Mouse (Mus musculus) embryonic facial prominence, embryonic 12.5 days (tissue): ENCODE data around the gene Lrrc63. TPM values are rescaled to one million over a fixed set of nuclear protein-coding genes. Genes with fewer than 3 reads are reported as not detected.
A peak's percentile ranks its signal among the peaks of the same experiment; 100 is the strongest.

Experiments used
- ATAC-seq: fragments of 200-750 bp; cut with Nextera tagmentation; 2 replicates; pipeline ENCODE4 v1.8.0; 2017; ENCODE audit not compliant: insufficient number of reproducible peaks, insufficient read depth, low FRiP score, low TSS enrichment
- H3K27ac ChIP-seq: fragments of 300-500 bp; sonication (generic); 2 replicates; pipeline ENCODE4 v1.5.1; 2016; ENCODE audit warnings: mild to moderate bottlenecking
- H3K27me3 ChIP-seq: fragments of 300-500 bp; sonication (generic); 2 replicates; pipeline ENCODE4 v1.6.1; 2016; ENCODE audit warnings: mild to moderate bottlenecking, moderate library complexity
- H3K36me3 ChIP-seq: fragments of 300-500 bp; sonication (generic); 2 replicates; pipeline ENCODE4 v1.6.1; 2016; ENCODE audit warnings: mild to moderate bottlenecking
- H3K4me1 ChIP-seq: fragments of 300-500 bp; sonication (generic); 2 replicates; pipeline ENCODE4 v1.6.1; 2016
- H3K4me2 ChIP-seq: fragments of 300-500 bp; sonication (generic); replicated peaks from 2 replicates; pipeline ENCODE4 v1.6.1; 2016; ENCODE audit warnings: mild to moderate bottlenecking, moderate library complexity
- H3K4me3 ChIP-seq: fragments of 300-500 bp; sonication (generic); 2 replicates; pipeline ENCODE4 v1.5.1; 2016; ENCODE audit warnings: mild to moderate bottlenecking
- H3K9ac ChIP-seq: fragments of 300-500 bp; sonication (generic); 2 replicates; pipeline ENCODE4 v1.6.1; 2016; ENCODE audit warnings: mild to moderate bottlenecking, moderate library complexity
- H3K9me3 ChIP-seq: fragments of 300-500 bp; sonication (generic); 2 replicates; pipeline ENCODE4 v1.6.1; 2016; ENCODE audit warnings: mild to moderate bottlenecking, moderate library complexity
- WGBS: fragments of 180-500 bp; shearing (Covaris S2); methylation state at CpG from one replicate; pipeline ENCODE4 v1.1.7; 2016; 5-methylcytosine and 5-hydroxymethylcytosine counted together
- polyA plus RNA-seq: library from polyadenylated mRNA; unstranded; fragments of >200 nt; fragmentation: Nextera tagmentation; extraction: Ambion mirVana; gene quantifications from 2 replicates; pipeline ENCODE4 v1.2.1, GENCODE M21; 2016

The Lrrc63 gene
- not detected in 2 replicates for polyA plus RNA-seq

GRCm38 (mm10) chr14:75130501-75131318, at the start of gene Lrrc63, which contains the start of gene Lcp1:
Lrrc63 (minus strand) TSS chr14:75130881.
Lcp1 (plus strand) TSS chr14:75131101.
- H3K27ac ChIP-seq = peak within 1 kb of the TSS; percentile 30
- no peaks in the 10 kb centered on the region for H3K27me3 ChIP-seq
- peak within 1 kb of the TSS; percentile 57 for H3K9ac ChIP-seq
- WGBS = 1% methylated on average over 39 of the region's 42 CpGs
- H3K4me2 ChIP-seq = peak within 1 kb of the TSS; percentile 66
- H3K36me3 ChIP-seq = no peaks in the 10 kb centered on the region
- H3K9me3 ChIP-seq = no peaks in the 10 kb centered on the region
- no peaks in the 10 kb centered on the region for H3K4me1 ChIP-seq
- H3K4me3 ChIP-seq = peak within 1 kb of the TSS; percentile 59
- peak; percentile 87 for ATAC-seq

DNA sequence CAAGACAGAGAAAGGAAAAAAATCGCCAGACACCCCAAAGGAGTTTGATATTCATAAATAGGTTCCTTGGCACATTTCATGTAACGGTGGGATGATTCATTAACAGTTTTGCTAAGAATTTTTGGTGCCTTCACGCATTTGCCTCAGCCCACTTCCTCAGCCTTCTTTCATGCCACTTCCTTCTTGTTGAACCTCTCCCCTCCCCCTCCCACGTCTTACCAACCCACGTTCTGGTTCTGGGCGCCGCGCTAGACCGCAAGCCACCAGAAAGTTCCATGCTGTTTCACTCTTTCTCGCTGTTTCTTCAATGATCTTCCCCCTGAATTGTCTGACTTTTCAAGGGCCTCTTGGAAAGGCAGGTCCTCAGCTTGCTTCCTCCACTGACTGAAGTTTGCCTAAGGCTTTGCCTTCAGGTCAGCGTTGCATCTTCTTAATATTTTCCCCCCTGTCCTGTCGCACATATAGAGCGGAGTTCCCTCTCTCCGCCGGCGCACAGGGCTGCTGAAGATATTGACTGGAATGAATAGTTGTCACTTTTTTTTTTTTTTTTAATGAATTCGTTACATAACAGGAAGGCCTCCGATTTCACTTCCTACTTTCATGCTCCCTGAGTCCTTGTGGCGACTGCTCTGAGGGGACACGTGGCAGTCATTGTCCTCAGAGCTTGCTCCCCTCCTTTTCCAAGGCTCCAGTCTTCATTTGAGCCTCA, 48.7 kb upstream of the Lrrc63 start:
- H3K9me3 ChIP-seq = no peaks in the 10 kb centered on the region
- no peak for ATAC-seq

DNA sequence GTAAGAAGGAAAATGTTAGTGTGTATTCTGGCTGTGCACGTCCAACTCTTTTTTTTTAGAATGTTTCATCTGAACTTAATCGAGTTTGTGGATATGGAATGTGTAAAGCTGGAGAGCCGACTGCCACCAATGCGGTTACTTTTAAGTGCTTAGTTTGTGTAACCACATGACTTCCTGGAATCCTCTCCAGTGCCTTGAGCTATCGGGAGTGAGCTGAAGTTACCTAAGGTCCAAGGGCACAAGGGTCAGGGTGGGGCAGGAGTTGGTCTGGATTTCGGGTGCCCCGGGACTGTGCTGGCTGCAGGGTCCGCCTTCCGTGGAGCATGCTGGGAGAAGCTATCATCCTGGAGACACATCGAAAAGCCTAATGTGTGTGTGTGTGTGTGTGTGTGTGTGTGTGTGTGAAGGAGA, 48.1 kb upstream of the Lrrc63 start:
- H3K36me3 ChIP-seq = no peaks in the 10 kb centered on the region
- no peak overlapping the region for H3K9ac ChIP-seq
- no peak overlapping the region; the same call in 1 of the 2 replicates for H3K27ac ChIP-seq
- H3K9me3 ChIP-seq = no peaks in the 10 kb centered on the region
- no peak overlapping the region for H3K4me2 ChIP-seq
- H3K27me3 ChIP-seq = no peaks in the 10 kb centered on the region
- 61% methylated on average over 10 of the region's 10 CpGs for WGBS
- H3K4me1 ChIP-seq = no peaks in the 10 kb centered on the region
- H3K4me3 ChIP-seq = no peak overlapping the region
- no peak for ATAC-seq

More for the DNA sequence above, 48.7 kb upstream of the Lrrc63 start:
- H3K27me3 ChIP-seq = no peaks in the 10 kb centered on the region
- no peaks in the 10 kb centered on the region for H3K36me3 ChIP-seq
- no peak overlapping the region; the same call in 1 of the 2 replicates for H3K27ac ChIP-seq
- 86% methylated on average over 20 of the region's 20 CpGs for WGBS
- H3K4me3 ChIP-seq = no peak overlapping the region
- no peak overlapping the region for H3K9ac ChIP-seq
- no peaks in the 10 kb centered on the region for H3K4me1 ChIP-seq
- no peak overlapping the region for H3K4me2 ChIP-seq

GRCm38 (mm10) chr14:75178384-75178793, 47.7 kb upstream of the Lrrc63 start:
- no peaks in the 10 kb centered on the region for H3K9me3 ChIP-seq
- no peaks in the 10 kb centered on the region for H3K27me3 ChIP-seq
- H3K9ac ChIP-seq = no peak overlapping the region
- H3K4me2 ChIP-seq = no peak overlapping the region
- ATAC-seq = no peak
- H3K4me1 ChIP-seq = no peaks in the 10 kb centered on the region
- 74% methylated on average over 14 of the region's 14 CpGs for WGBS
- H3K27ac ChIP-seq = no peak overlapping the region
- H3K4me3 ChIP-seq = no peak overlapping the region
- no peaks in the 10 kb centered on the region for H3K36me3 ChIP-seq

- no peak overlapping the region for H3K9ac ChIP-seq
- no peak overlapping the region for H3K4me2 ChIP-seq
- H3K4me3 ChIP-seq = no peak overlapping the region
- 62% methylated on average over 3 of the region's 3 CpGs for WGBS
- no peaks in the 10 kb centered on the region for H3K36me3 ChIP-seq
- no peak for ATAC-seq
- no peak overlapping the region for H3K27ac ChIP-seq
- H3K27me3 ChIP-seq = no peaks in the 10 kb centered on the region
- H3K4me1 ChIP-seq = no peaks in the 10 kb centered on the region
- H3K9me3 ChIP-seq = no peaks in the 10 kb centered on the region
Observed at GRCm38 (mm10) chr14:75177400-75177799, 46.7 kb upstream of the Lrrc63 start.

DNA sequence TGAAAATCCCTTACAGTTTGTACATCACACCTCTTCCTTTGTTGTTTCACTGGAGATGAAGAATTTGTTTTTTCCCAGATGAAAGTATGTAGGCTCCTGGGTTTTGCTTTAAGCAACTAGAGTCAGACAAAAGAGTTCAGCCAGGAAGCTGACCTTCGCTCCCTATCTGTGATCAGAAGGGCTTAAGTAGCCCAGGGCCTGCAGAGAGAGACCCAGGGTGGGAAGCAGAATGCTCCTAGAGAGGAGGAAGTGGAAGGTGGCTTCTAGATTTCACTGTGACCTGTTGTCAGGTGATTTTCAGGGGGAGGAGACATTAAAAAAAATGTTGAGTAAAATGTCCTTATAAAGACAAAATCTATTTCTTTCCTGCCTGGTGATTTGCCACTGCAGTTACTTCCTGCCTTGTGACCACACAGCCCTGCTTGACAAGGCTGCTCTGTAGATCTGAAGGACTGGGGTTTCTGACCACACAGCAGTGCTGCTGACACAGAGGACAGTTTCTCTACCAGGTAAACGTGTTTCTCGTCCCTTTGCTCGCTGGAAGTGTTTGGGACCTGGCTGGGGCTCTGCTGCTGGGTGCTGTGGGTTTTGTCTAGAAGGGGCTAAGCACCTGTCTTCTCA, 45.9 kb upstream of the Lrrc63 start:
- H3K27ac ChIP-seq = no peak overlapping the region
- ATAC-seq = no peak
- no peaks in the 10 kb centered on the region for H3K4me1 ChIP-seq
- WGBS = 61% methylated on average over 4 of the region's 4 CpGs
- no peaks in the 10 kb centered on the region for H3K9me3 ChIP-seq
- H3K27me3 ChIP-seq = no peaks in the 10 kb centered on the region
- no peak overlapping the region for H3K4me2 ChIP-seq
- H3K9ac ChIP-seq = no peak overlapping the region
- no peak overlapping the region for H3K4me3 ChIP-seq
- no peaks in the 10 kb centered on the region for H3K36me3 ChIP-seq

- no peak overlapping the region for H3K27ac ChIP-seq
- no peaks in the 10 kb centered on the region for H3K36me3 ChIP-seq
- no peaks in the 10 kb centered on the region for H3K9me3 ChIP-seq
- no peak overlapping the region for H3K9ac ChIP-seq
- no peaks in the 10 kb centered on the region for H3K27me3 ChIP-seq
- no peak for ATAC-seq
- 77% methylated on average over 7 of the region's 7 CpGs for WGBS
- no peaks in the 10 kb centered on the region for H3K4me1 ChIP-seq
- H3K4me2 ChIP-seq = no peak overlapping the region
- no peak overlapping the region for H3K4me3 ChIP-seq
Observed at GRCm38 (mm10) chr14:75175781-75176180, 45.1 kb upstream of the Lrrc63 start.

DNA sequence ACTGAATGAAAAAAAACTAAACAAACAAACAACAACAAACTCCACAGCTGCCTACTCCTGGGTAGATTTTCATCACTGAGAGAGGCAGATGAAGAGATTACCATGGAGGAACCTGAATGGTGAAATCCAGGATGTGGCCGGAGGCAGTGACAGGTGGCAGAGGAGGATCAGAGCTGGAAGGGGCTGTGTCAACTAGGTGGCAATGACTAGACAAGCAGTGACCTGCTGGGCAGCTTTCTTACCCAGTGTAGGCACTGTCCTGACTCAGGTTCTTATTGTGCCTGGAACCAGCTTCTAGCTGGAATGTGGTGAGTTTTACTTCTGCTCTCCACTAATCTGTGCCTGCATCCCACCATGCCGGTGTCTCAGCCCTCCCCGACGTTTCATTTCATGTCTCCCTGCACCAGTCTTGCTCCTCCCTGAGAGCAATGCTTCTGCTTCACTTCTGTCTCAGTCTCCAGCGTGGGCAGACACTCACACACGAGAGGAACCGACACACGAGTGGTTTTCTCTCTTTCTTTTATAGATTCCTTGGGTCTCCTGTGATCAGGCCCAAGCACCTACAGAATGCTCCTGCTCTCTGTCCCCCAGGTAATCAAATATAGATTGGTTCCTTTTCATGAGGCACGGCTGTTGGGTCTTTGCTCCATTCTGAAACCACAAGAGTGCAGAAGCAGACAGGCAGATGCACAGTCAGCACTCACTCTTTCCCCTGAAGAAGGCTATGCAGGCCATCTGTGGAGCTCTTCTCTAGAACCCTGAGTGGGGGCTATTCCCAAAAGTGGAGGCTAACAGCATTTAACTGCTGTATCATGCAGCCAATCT, 44.3 kb upstream of the Lrrc63 start:
- no peak overlapping the region for H3K9ac ChIP-seq
- no peaks in the 10 kb centered on the region for H3K9me3 ChIP-seq
- H3K36me3 ChIP-seq = no peaks in the 10 kb centered on the region
- H3K4me2 ChIP-seq = no peak overlapping the region
- WGBS = 80% methylated on average over 9 of the region's 9 CpGs
- no peak for ATAC-seq
- H3K4me3 ChIP-seq = no peak overlapping the region
- no peaks in the 10 kb centered on the region for H3K4me1 ChIP-seq
- H3K27me3 ChIP-seq = no peaks in the 10 kb centered on the region
- H3K27ac ChIP-seq = no peak overlapping the region

DNA sequence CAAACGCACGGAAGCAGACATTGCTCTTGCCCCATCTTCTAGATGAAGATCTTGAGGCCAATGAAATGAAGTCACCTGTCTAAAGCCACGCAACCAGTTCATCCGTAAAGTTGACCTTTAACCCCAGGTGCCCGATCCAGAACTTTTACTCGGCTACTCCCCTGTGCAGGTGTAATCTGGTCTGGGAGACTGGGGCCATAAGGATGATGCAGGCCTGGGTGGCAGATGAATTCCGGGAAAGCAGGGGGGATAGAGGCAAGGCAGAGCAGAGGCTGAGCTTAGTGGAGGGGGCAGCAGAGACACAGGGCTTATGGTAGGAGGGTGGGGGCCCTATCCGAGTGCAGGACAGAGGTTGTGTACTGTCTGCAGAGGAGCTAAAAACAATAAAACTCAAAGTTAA, 43.6 kb upstream of the Lrrc63 start:
- no peaks in the 10 kb centered on the region for H3K27me3 ChIP-seq
- no peak overlapping the region for H3K27ac ChIP-seq
- 82% methylated on average over 8 of the region's 8 CpGs for WGBS
- H3K4me3 ChIP-seq = no peak overlapping the region
- H3K4me2 ChIP-seq = no peak overlapping the region
- H3K9ac ChIP-seq = no peak overlapping the region
- H3K9me3 ChIP-seq = no peaks in the 10 kb centered on the region
- H3K4me1 ChIP-seq = no peaks in the 10 kb centered on the region
- no peaks in the 10 kb centered on the region for H3K36me3 ChIP-seq
- ATAC-seq = no peak

GRCm38 (mm10) chr14:75170546-75170945, 39.9 kb upstream of the Lrrc63 start:
- no peaks in the 10 kb centered on the region for H3K4me1 ChIP-seq
- H3K4me3 ChIP-seq = no peak overlapping the region
- 67% methylated on average over 1 of the region's 1 CpGs for WGBS

DNA sequence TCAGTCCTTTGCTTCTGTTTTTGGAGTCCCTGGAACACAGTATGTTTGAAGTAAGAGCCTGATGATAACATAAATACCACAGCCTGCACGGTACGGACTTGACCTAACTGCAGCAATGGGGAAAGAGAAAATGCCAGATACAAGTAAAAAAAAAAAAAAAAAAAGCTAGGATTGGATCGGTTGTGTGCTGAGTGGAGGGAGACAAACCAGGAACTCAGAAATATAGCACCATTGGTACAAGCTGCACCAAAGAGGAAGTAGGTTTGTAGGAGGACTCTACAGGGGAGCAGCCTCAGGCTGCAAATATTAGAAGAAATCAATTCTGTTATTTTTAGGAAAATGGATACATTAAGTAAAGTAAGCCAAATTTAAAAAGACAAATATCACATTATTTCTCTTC, 37.8 kb upstream of the Lrrc63 start:
- WGBS = 85% methylated on average over 3 of the region's 3 CpGs

More at GRCm38 (mm10) chr14:75170546-75170945, 39.9 kb upstream of the Lrrc63 start:
- H3K27ac ChIP-seq = no peak overlapping the region
- H3K27me3 ChIP-seq = no peaks in the 10 kb centered on the region
- ATAC-seq = no peak
- H3K9me3 ChIP-seq = no peaks in the 10 kb centered on the region
- no peaks in the 10 kb centered on the region for H3K36me3 ChIP-seq
- H3K9ac ChIP-seq = no peak overlapping the region
- H3K4me2 ChIP-seq = no peak overlapping the region

More for the DNA sequence above, 37.8 kb upstream of the Lrrc63 start:
- Histone ChIP-seq H3K4me3 (no peak overlapping the region), H3K9ac (no peak overlapping the region), H3K9me3 (no peaks in the 10 kb centered on the region), H3K27me3 (no peaks in the 10 kb centered on the region), H3K4me1 (no peaks in the 10 kb centered on the region), H3K4me2 (no peak overlapping the region), H3K27ac (no peak overlapping the region), H3K36me3 (no peaks in the 10 kb centered on the region)
- no peak for ATAC-seq
